Mouse (Mus musculus): Measurements from ENCODE around the gene Fscn1. TPM values are rescaled to one million over a fixed set of nuclear protein-coding genes. Genes with fewer than 3 reads are reported as not detected.
A peak's percentile ranks its signal among the peaks of the same experiment; 100 is the strongest.

The Fscn1 gene
- polyA plus RNA-seq, 1 experiment from 2014 or later: 201 TPM

- H3K4me1 ChIP-seq (replicated peaks): peaks cover 52% of the 10 kb centered on the region
- no peaks in the 10 kb centered on the region for H3K36me3 ChIP-seq
- 73% methylated on average over 12 of the region's 12 CpGs for WGBS
- no peak overlapping the region for H3K4me2 ChIP-seq
- H3K27ac ChIP-seq (ENCODE audit: poor library complexity, severe bottlenecking): no peak overlapping the region
- no peaks in the 10 kb centered on the region for H3K27me3 ChIP-seq (replicated peaks)
- no peak overlapping the region for H3K9ac ChIP-seq
- H3K4me3 ChIP-seq: no peak overlapping the region
- ATAC-seq (ENCODE audit: insufficient number of reproducible peaks, low FRiP score): no peak
- no peaks in the 10 kb centered on the region for H3K9me3 ChIP-seq (replicated peaks)
Measured at GRCm38 (mm10) chr5:142924336-142924959, 35.7 kb upstream of the Fscn1 start.

- no peaks in the 10 kb centered on the region for H3K9me3 ChIP-seq (replicated peaks)
- WGBS: 3% methylated on average over 13 of the region's 13 CpGs
- peaks cover 43% of the 10 kb centered on the region for H3K4me1 ChIP-seq (replicated peaks)
- ATAC-seq (ENCODE audit: insufficient number of reproducible peaks, low FRiP score): peak; percentile 79
- peak overlapping the region; percentile 52 for H3K4me2 ChIP-seq
- H3K27ac ChIP-seq (ENCODE audit: poor library complexity, severe bottlenecking): peak overlapping the region; percentile 92
- peak overlapping the region; percentile 0; the same call in 1 of the 2 replicates for H3K4me3 ChIP-seq
- H3K36me3 ChIP-seq: no peaks in the 10 kb centered on the region
- H3K9ac ChIP-seq: peak overlapping the region; percentile 54
- no peaks in the 10 kb centered on the region for H3K27me3 ChIP-seq (replicated peaks)
Measured at GRCm38 (mm10) chr5:142926204-142926939, 33.8 kb upstream of the Fscn1 start.

- no peaks in the 10 kb centered on the region for H3K36me3 ChIP-seq
- ATAC-seq (ENCODE audit: insufficient number of reproducible peaks, low FRiP score): no peak
- no peaks in the 10 kb centered on the region for H3K9me3 ChIP-seq (replicated peaks)
- H3K4me2 ChIP-seq: peak overlapping the region; percentile 52
- peak overlapping the region; percentile 54; the same call in 1 of the 2 replicates for H3K9ac ChIP-seq
- no peak overlapping the region for H3K4me3 ChIP-seq
- 20% methylated on average over 3 of the region's 3 CpGs for WGBS
- H3K27me3 ChIP-seq (replicated peaks): no peaks in the 10 kb centered on the region
- H3K27ac ChIP-seq (ENCODE audit: poor library complexity, severe bottlenecking): peak overlapping the region; percentile 92
- H3K4me1 ChIP-seq (replicated peaks): peaks cover 40% of the 10 kb centered on the region
Measured at GRCm38 (mm10) chr5:142926940-142927228, 33.3 kb upstream of the Fscn1 start.

- Histone ChIP-seq H3K36me3 (no peaks in the 10 kb centered on the region), H3K4me3 (no peak overlapping the region), H3K4me2 (no peak overlapping the region), H3K4me1 (replicated peaks) (peaks cover 43% of the 10 kb centered on the region), H3K9ac (no peak overlapping the region), H3K27ac (ENCODE audit: poor library complexity, severe bottlenecking) (peak overlapping the region; percentile 92), H3K9me3 (replicated peaks) (no peaks in the 10 kb centered on the region), H3K27me3 (replicated peaks) (no peaks in the 10 kb centered on the region)
- ATAC-seq (ENCODE audit: insufficient number of reproducible peaks, low FRiP score): no peak
- WGBS: 92% methylated on average over 12 of the region's 12 CpGs
Measured at GRCm38 (mm10) chr5:142927341-142927930, 32.7 kb upstream of the Fscn1 start.

- H3K36me3 ChIP-seq: no peaks in the 10 kb centered on the region
- 0 out of 2 replicates have a peak, but pooled peaks have one; percentile 11 for ATAC-seq (ENCODE audit: insufficient number of reproducible peaks, low FRiP score)
- 1% methylated on average over 34 of the region's 35 CpGs for WGBS
- peak overlapping the region; percentile 76 for H3K9ac ChIP-seq
- peak overlapping the region; percentile 54 for H3K4me3 ChIP-seq
- peak overlapping the region; percentile 69 for H3K4me2 ChIP-seq
- H3K4me1 ChIP-seq (replicated peaks): peaks cover 43% of the 10 kb centered on the region
- peak overlapping the region; percentile 93 for H3K27ac ChIP-seq (ENCODE audit: poor library complexity, severe bottlenecking)
- no peaks in the 10 kb centered on the region for H3K9me3 ChIP-seq (replicated peaks)
- H3K27me3 ChIP-seq (replicated peaks): no peaks in the 10 kb centered on the region
Measured at GRCm38 (mm10) chr5:142928749-142929399, 31.3 kb upstream of the Fscn1 start.

- H3K27me3 ChIP-seq (replicated peaks): no peaks in the 10 kb centered on the region
- H3K4me1 ChIP-seq (replicated peaks): peaks cover 41% of the 10 kb centered on the region
- H3K4me2 ChIP-seq: peak overlapping the region; percentile 69
- peak overlapping the region; percentile 76 for H3K9ac ChIP-seq
- ATAC-seq (ENCODE audit: insufficient number of reproducible peaks, low FRiP score): no peak
- H3K9me3 ChIP-seq (replicated peaks): no peaks in the 10 kb centered on the region
- 13% methylated on average over 4 of the region's 4 CpGs for WGBS
- no peaks in the 10 kb centered on the region for H3K36me3 ChIP-seq
- H3K4me3 ChIP-seq: peak overlapping the region; percentile 54
- peak overlapping the region; percentile 93 for H3K27ac ChIP-seq (ENCODE audit: poor library complexity, severe bottlenecking)
Measured at GRCm38 (mm10) chr5:142929400-142929752, 30.8 kb upstream of the Fscn1 start.

GRCm38 (mm10) chr5:142931241-142931745 lies 28.9 kb upstream of the Fscn1 start:
- no peak overlapping the region for H3K27ac ChIP-seq (ENCODE audit: poor library complexity, severe bottlenecking)
- H3K9ac ChIP-seq: no peak overlapping the region
- no peaks in the 10 kb centered on the region for H3K36me3 ChIP-seq
- 77% methylated on average over 9 of the region's 9 CpGs for WGBS
- H3K4me2 ChIP-seq: no peak overlapping the region
- H3K4me1 ChIP-seq (replicated peaks): peaks cover 33% of the 10 kb centered on the region
- ATAC-seq (ENCODE audit: insufficient number of reproducible peaks, low FRiP score): no peak
- H3K27me3 ChIP-seq (replicated peaks): no peaks in the 10 kb centered on the region
- no peak overlapping the region for H3K4me3 ChIP-seq
- H3K9me3 ChIP-seq (replicated peaks): no peaks in the 10 kb centered on the region

- Histone ChIP-seq H3K9ac (peak overlapping the region; percentile 51), H3K36me3 (no peaks in the 10 kb centered on the region), H3K4me3 (no peak overlapping the region), H3K27ac (ENCODE audit: poor library complexity, severe bottlenecking) (peak overlapping the region; percentile 39; the same call in 1 of the 2 replicates), H3K9me3 (replicated peaks) (no peaks in the 10 kb centered on the region), H3K4me2 (peak overlapping the region; percentile 47), H3K4me1 (replicated peaks) (peaks cover 24% of the 10 kb centered on the region), H3K27me3 (replicated peaks) (no peaks in the 10 kb centered on the region)
- peak; percentile 65 for ATAC-seq (ENCODE audit: insufficient number of reproducible peaks, low FRiP score)
- WGBS: 21% methylated on average over 9 of the region's 9 CpGs
Measured at GRCm38 (mm10) chr5:142932084-142932685, 28.0 kb upstream of the Fscn1 start.

- no peak overlapping the region for H3K4me3 ChIP-seq
- H3K36me3 ChIP-seq: no peaks in the 10 kb centered on the region
- H3K4me1 ChIP-seq (replicated peaks): peaks cover 19% of the 10 kb centered on the region
- no peaks in the 10 kb centered on the region for H3K9me3 ChIP-seq (replicated peaks)
- no peak overlapping the region for H3K4me2 ChIP-seq
- no peak overlapping the region for H3K27ac ChIP-seq (ENCODE audit: poor library complexity, severe bottlenecking)
- ATAC-seq (ENCODE audit: insufficient number of reproducible peaks, low FRiP score): no peak
- no peaks in the 10 kb centered on the region for H3K27me3 ChIP-seq (replicated peaks)
- H3K9ac ChIP-seq: no peak overlapping the region
- 80% methylated on average over 8 of the region's 8 CpGs for WGBS
Measured at GRCm38 (mm10) chr5:142932731-142933130, 27.4 kb upstream of the Fscn1 start.

GRCm38 (mm10) chr5:142935642-142936335 lies 24.4 kb upstream of the Fscn1 start:
- Histone ChIP-seq H3K4me2 (peak overlapping the region; percentile 71), H3K4me1 (replicated peaks) (peaks cover 10% of the 10 kb centered on the region), H3K27me3 (replicated peaks) (no peaks in the 10 kb centered on the region), H3K9ac (peak overlapping the region; percentile 64; the same call in 1 of the 2 replicates), H3K36me3 (no peaks in the 10 kb centered on the region), H3K27ac (ENCODE audit: poor library complexity, severe bottlenecking) (peak overlapping the region; percentile 13; the same call in 1 of the 2 replicates), H3K4me3 (peak overlapping the region; percentile 29), H3K9me3 (replicated peaks) (peaks cover 5% of the 10 kb centered on the region; the same call in 1 of the 2 replicates)
- 17% methylated on average over 13 of the region's 13 CpGs for WGBS
- peak; percentile 70 for ATAC-seq (ENCODE audit: insufficient number of reproducible peaks, low FRiP score)

Data from heart, embryonic 12.5 days (tissue).